Mouse (Mus musculus) inflammation-experienced regulatory T-cells (primary cell): ENCODE data around the gene Toe1. TPM values are rescaled to one million over a fixed set of nuclear protein-coding genes. Genes with fewer than 3 reads are reported as not detected.

ENCODE experiments used
- polyA plus RNA-seq, 2 experiments: library from polyadenylated mRNA; unstranded; fragments of 100-300 nt; shearing (Covaris generic); gene quantifications; one replicate each; pipeline ENCODE4 v1.2.1; 2017

Gene Toe1
- polyA plus RNA-seq, result 10 to 100 TPM; 39.8 to 43.6 TPM

DNA sequence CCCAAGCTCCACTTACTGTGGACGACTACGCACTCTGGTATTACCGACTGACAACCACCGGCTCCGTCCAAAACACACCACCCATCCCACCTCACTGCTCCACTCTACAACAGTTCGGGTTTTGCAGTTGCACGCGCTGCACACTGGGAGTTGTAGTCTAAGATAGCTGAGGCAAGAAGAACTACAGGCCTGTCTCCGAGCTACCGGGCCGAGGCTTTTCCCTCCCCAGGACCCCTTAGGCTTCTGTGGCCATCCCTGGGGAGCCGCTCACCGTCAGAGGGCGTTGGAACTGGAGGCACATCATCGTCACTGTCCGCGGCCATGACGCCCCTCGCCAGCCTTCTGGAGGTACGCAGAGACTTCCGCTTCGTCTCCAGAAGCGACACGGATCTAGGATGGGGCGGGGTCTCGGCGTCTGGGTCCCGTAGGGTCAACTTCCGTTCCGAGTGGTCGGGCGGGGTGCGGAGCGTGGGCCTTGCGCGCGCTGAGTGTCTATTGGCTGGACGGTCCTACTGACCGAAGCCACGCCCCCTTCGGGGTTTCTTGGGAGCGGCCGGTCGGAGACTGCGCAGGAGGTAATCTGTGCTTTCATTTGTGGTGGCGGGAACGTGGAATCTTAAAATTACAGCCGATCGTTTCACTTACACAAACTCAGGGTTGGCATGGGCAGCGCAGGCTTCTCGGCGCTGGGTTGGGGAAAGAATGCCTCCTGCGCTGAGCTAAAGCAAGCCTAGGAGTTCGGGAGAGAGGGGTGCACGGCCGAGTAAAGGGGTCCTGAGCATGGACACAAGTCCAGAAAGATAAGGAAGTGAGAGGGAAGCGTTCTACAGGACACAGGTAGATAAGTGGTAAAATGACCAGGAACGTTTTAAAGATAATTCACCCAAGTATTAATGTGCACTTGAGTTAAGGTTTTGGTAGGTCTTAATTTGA is at the start of gene Toe1, which contains the start of gene Mutyh:
Toe1 (minus strand) TSS at position 444 of the 933 bp plus-strand sequence.
Mutyh (plus strand) TSS at position 527 of the 933 bp plus-strand sequence.

DNA sequence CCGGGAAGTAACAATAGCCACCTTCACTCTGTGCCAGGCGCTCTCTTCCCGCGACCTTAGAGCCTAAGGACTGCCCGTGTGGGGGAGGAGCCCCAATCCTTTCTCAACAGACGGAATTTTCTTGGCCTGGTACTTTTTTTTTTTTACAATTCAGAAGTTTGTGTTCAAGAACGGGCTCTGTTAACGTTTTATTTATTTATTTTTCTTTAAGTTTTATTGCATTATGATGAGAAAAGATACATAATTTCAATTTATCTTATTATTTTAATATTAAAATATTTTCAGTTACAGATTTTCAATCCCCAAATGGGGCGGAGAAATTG is 14.2 kb upstream of the Toe1 start, which contains the start of gene Hpdl:
Hpdl (minus strand) TSS at position 14 of the 323 bp plus-strand sequence.

Other genes with a start within 250 kb of the Toe1 start
- gene Gpbp1l1, start 250.0 kb downstream of the Toe1 start, polyA plus RNA-seq, result 10 to 100 TPM; 44.7 to 46.2 TPM
- gene Ccdc17, start 211.0 kb downstream of the Toe1 start, polyA plus RNA-seq, result 10 to 100 TPM; 15.4 to 17.5 TPM
- gene Nasp, start 179.7 kb downstream of the Toe1 start, polyA plus RNA-seq, result 10 to 100 TPM; 37.6 to 41.0 TPM
- gene Akr1a1, start 156.0 kb downstream of the Toe1 start, polyA plus RNA-seq, result 100 to 1,000 TPM; 260 to 321 TPM
- 100 to 1,000 TPM; 532 to 563 TPM for gene Prdx1, start 122.1 kb downstream of the Toe1 start, polyA plus RNA-seq
- gene Mmachc, start 99.2 kb downstream of the Toe1 start, polyA plus RNA-seq, result 10 to 100 TPM in 1 of 2 experiments, 1 to 10 TPM in 1; 9.6 to 10.3 TPM
- 10 to 100 TPM; 15.9 to 22.0 TPM for gene Ccdc163, start 99.1 kb downstream of the Toe1 start, polyA plus RNA-seq
- 1 to 10 TPM; 5.3 to 8.3 TPM for gene Tesk2, start 86.7 kb downstream of the Toe1 start, polyA plus RNA-seq
- gene Mutyh, start 83 bp upstream of the Toe1 start, polyA plus RNA-seq, result 10 to 100 TPM in 1 of 2 experiments, 1 to 10 TPM in 1; 9.6 to 18.9 TPM
- under 1 TPM; 0.21 to 0.37 TPM for gene Hpdl, start 14.1 kb upstream of the Toe1 start, polyA plus RNA-seq
- 1 to 10 TPM in 1 of 2 experiments, under 1 TPM in 1; 0.02 to 1.4 TPM for gene Zswim5, start 69.7 kb upstream of the Toe1 start, polyA plus RNA-seq
- gene Urod, start 186.8 kb upstream of the Toe1 start, polyA plus RNA-seq, result 10 to 100 TPM; 91.4 to 97.6 TPM
- gene Hectd3, start 187.7 kb upstream of the Toe1 start, polyA plus RNA-seq, result 10 to 100 TPM; 33.8 to 38.5 TPM
- 10 to 100 TPM; 30.3 to 42.6 TPM for gene Eif2b3, start 211.8 kb upstream of the Toe1 start, polyA plus RNA-seq